Mouse (Mus musculus) midbrain, embryonic 14.5 days (tissue): Measurements from ENCODE around the gene Lysmd3. TPM values are rescaled to one million over a fixed set of nuclear protein-coding genes. Genes with fewer than 3 reads are reported as not detected.

Experiments used
- ATAC-seq: fragments of 200-750 bp; cut with Nextera tagmentation; 2 replicates; pipeline ENCODE4 v1.8.0; 2017; ENCODE audit warnings: moderate number of reproducible peaks, moderate library complexity; ENCODE audit not compliant: low FRiP score, low TSS enrichment
- DNase-seq: peaks from one replicate; pipeline ENCODE4 v3.0.0-alpha.2; 2015
- H3K27ac ChIP-seq: fragments of 300-500 bp; sonication (generic); replicated peaks from 2 replicates; pipeline ENCODE4 v1.5.1; 2014; ENCODE audit warnings: mild to moderate bottlenecking, low read depth, low read length, moderate library complexity
- H3K27me3 ChIP-seq: fragments of 300-500 bp; sonication (generic); 2 replicates; pipeline ENCODE4 v1.6.1; 2014; ENCODE audit warnings: low read length, control low read depth, mixed read lengths; ENCODE audit not compliant: control insufficient read depth, insufficient read depth
- H3K36me3 ChIP-seq: fragments of 300-500 bp; sonication (generic); 2 replicates; pipeline ENCODE4 v1.6.1; 2014; ENCODE audit warnings: low read length, control low read depth; ENCODE audit not compliant: control insufficient read depth, insufficient read depth
- H3K4me1 ChIP-seq: fragments of 300-500 bp; sonication (generic); 2 replicates; pipeline ENCODE4 v1.6.1; 2014; ENCODE audit warnings: mild to moderate bottlenecking, antibody characterized with exemption, low read length, control low read depth; ENCODE audit not compliant: control insufficient read depth, insufficient read depth
- H3K4me2 ChIP-seq: fragments of 300-500 bp; sonication (generic); 2 replicates; pipeline ENCODE4 v1.6.1; 2014; ENCODE audit warnings: mild to moderate bottlenecking, low read length, moderate library complexity
- H3K4me3 ChIP-seq: fragments of 300-500 bp; sonication (generic); replicated peaks from 2 replicates; pipeline ENCODE4 v1.5.1; 2014; ENCODE audit warnings: low read depth, low read length
- H3K9ac ChIP-seq: fragments of 300-500 bp; sonication (generic); replicated peaks from 2 replicates; pipeline ENCODE4 v1.6.1; 2014; ENCODE audit warnings: mild to moderate bottlenecking, low read length, moderate library complexity
- H3K9me3 ChIP-seq: fragments of 300-500 bp; sonication (generic); 2 replicates; pipeline ENCODE4 v1.6.1; 2016; ENCODE audit warnings: low read length, control low read depth, mixed read lengths; ENCODE audit not compliant: control insufficient read depth
- WGBS: fragments of 180-500 bp; shearing (Covaris S2); extraction: QIAGEN DNeasy Blood & Tissue Kit; methylation state at CpG from one replicate; pipeline ENCODE4 v1.1.7; 2014; 5-methylcytosine and 5-hydroxymethylcytosine counted together
- polyA plus RNA-seq: library from polyadenylated mRNA; unstranded; fragments of >200 nt; fragmentation: Nextera tagmentation; extraction: Ambion mirVana; gene quantifications from 2 replicates; pipeline ENCODE4 v1.2.1, GENCODE M21; 2014

Gene Lysmd3
- polyA plus RNA-seq, 1 experiment from 2014 or later: 25.8 TPM

- Histone ChIP-seq H3K9me3 (no peaks in the 10 kb centered on the region), H3K36me3 (no peaks in the 10 kb centered on the region), H3K4me3 (peak within 1 kb of the TSS; percentile 86), H3K27ac (peak within 1 kb of the TSS; percentile 88), H3K4me1 (peaks cover 7% of the 10 kb centered on the region; the same call in 1 of the 2 replicates), H3K4me2 (peak within 1 kb of the TSS; percentile 92), H3K9ac (peak within 1 kb of the TSS; percentile 74), H3K27me3 (no peaks in the 10 kb centered on the region)
- WGBS: under 1% methylated on average over 61 of the region's 61 CpGs
- DNase-seq (peak; percentile 98), ATAC-seq (peak; percentile 97)
Measured at GRCm38 (mm10) chr13:81710775-81711545, 53.5 kb downstream of the Lysmd3 start, which contains the start of the genes Polr3g and Mblac2. Polr3g (minus strand) TSS chr13:81711013. Mblac2 (plus strand) TSS chr13:81711341.

DNA sequence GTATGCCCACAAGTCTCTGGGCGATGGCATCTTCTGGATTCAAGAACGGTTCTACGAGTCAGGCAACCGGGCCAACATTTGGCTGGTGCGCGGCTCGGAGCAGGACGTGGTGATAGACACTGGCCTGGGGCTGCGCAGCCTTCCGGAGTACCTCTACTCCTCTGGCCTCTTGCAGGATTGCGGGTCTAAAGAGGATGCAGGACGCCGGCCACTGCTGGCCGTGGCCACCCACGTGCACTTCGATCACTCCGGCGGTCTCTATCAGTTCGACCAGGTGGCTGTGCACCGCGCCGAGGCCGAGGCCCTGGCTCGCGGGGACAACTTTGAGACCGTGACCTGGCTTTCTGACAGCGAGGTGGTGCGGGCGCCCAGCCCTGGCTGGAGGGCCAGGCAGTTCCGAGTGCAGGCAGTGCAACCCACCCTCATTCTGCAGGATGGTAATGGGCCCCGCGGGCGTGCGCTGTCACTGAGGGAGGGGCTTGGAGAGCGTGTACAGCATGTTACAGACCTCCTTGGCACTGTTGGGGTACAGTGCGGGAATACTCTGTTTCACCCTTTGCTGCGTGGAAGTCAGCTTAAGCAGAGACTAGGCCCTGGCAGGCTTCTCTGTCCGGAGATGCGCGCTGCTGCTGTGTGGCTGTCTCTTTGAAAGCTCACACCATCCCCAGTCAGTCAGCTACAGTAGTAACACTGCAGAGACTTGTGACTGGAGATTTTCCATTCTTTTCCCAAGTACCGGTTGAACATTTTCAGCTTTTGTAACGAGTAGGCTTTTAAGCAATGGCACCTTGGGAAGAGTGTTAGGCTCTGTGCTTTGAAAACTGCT, 54.3 kb downstream of the Lysmd3 start:
- H3K4me1 ChIP-seq: peaks cover 7% of the 10 kb centered on the region; the same call in 1 of the 2 replicates
- DNase-seq: peak; percentile 63
- under 1% methylated on average over 42 of the region's 42 CpGs for WGBS
- H3K4me2 ChIP-seq: peak overlapping the region; percentile 92
- peak overlapping the region; percentile 88 for H3K27ac ChIP-seq
- H3K36me3 ChIP-seq: no peaks in the 10 kb centered on the region
- no peaks in the 10 kb centered on the region for H3K27me3 ChIP-seq
- H3K9me3 ChIP-seq: no peaks in the 10 kb centered on the region
- ATAC-seq: peak; percentile 55
- peak overlapping the region; percentile 74 for H3K9ac ChIP-seq
- peak overlapping the region; percentile 86 for H3K4me3 ChIP-seq

GRCm38 (mm10) chr13:81713896-81714295, 56.4 kb downstream of the Lysmd3 start:
- Histone ChIP-seq H3K4me3 (no peak overlapping the region), H3K36me3 (no peaks in the 10 kb centered on the region), H3K27ac (no peak overlapping the region), H3K9ac (no peak overlapping the region), H3K4me2 (no peak overlapping the region), H3K9me3 (no peaks in the 10 kb centered on the region), H3K27me3 (no peaks in the 10 kb centered on the region), H3K4me1 (peaks cover 7% of the 10 kb centered on the region; the same call in 1 of the 2 replicates)
- DNase-seq (no peak), ATAC-seq (no peak)
- 96% methylated on average over 1 of the region's 1 CpGs for WGBS

Other genes starting within 250 kb of the Lysmd3 start
- 9.4 and 16.7 TPM in 2 replicates for gene Adgrv1, start 24.5 kb upstream of the Lysmd3 start, polyA plus RNA-seq
- 1.9 and 3.3 TPM in 2 replicates for gene Polr3g, start 53.4 kb downstream of the Lysmd3 start, polyA plus RNA-seq
- 34.1 and 35.1 TPM in 2 replicates for gene Mblac2, start 53.7 kb downstream of the Lysmd3 start, polyA plus RNA-seq
- gene Cetn3, start 125.4 kb downstream of the Lysmd3 start, polyA plus RNA-seq: 261 and 274 TPM in 2 replicates